Mouse (Mus musculus) bone marrow, adult 2 months (tissue): ENCODE measurements around the gene Gmds.

Source experiments
- CTCF ChIP-seq: fragments of 200-500 bp; IDR thresholded peaks from 2 replicates; pipeline ENCODE4 v1.5.1; 2011; ENCODE audit warnings: low read length, control low read depth; ENCODE audit not compliant: control insufficient read depth, insufficient read depth
- POLR2A ChIP-seq: fragments of 200-500 bp; IDR thresholded peaks from 2 replicates; pipeline ENCODE4 v1.6.1; 2011; ENCODE audit warnings: low read depth, mild to moderate bottlenecking, control low read depth, low read length, borderline replicate concordance; ENCODE audit not compliant: control insufficient read depth

- TF ChIP-seq POLR2A (no peak), CTCF (no peak)
These were observed 534.0 kb downstream of the Gmds start for GRCm38 (mm10) chr13:31804571-31804970.
